Mouse (Mus musculus) kidney, embryonic 16.5 days (tissue): ENCODE measurements around the gene Sox15. TPM values are rescaled to one million over a fixed set of nuclear protein-coding genes. Genes with fewer than 3 reads are reported as not detected.
"Not testable (repeated sequence)": the region's sequence is repeated elsewhere in the genome, so short reads cannot be mapped to it uniquely, and the experiment has no call there.

Experiments
- ATAC-seq: fragments of 200-750 bp; cut with Nextera tagmentation; 2 replicates; pipeline ENCODE4 v1.8.0; 2017; ENCODE audit warnings: moderate TSS enrichment; ENCODE audit not compliant: low FRiP score, low TSS enrichment
- H3K27ac ChIP-seq: fragments of 300-500 bp; sonication (generic); 2 replicates; pipeline ENCODE4 v1.5.1; 2014; ENCODE audit warnings: low read length
- H3K27me3 ChIP-seq: fragments of 300-500 bp; sonication (generic); 2 replicates; pipeline ENCODE4 v1.6.1; 2014; ENCODE audit warnings: low read length, control low read depth, mixed read lengths; ENCODE audit not compliant: insufficient read depth
- H3K36me3 ChIP-seq: fragments of 300-500 bp; sonication (generic); 2 replicates; pipeline ENCODE4 v1.6.1; 2014; ENCODE audit warnings: low read length, control low read depth, mixed read lengths; ENCODE audit not compliant: insufficient read depth
- H3K4me1 ChIP-seq: fragments of 300-500 bp; sonication (generic); 2 replicates; pipeline ENCODE4 v1.6.1; 2014; ENCODE audit warnings: low read length, control low read depth, mixed read lengths; ENCODE audit not compliant: insufficient read depth
- H3K4me2 ChIP-seq: fragments of 300-500 bp; sonication (generic); replicated peaks from 2 replicates; pipeline ENCODE4 v1.6.1; 2014; ENCODE audit warnings: low read depth, low read length
- H3K4me3 ChIP-seq: fragments of 300-500 bp; sonication (generic); 2 replicates; pipeline ENCODE4 v1.5.1; 2014; ENCODE audit warnings: mild to moderate bottlenecking, low read length
- H3K9ac ChIP-seq: fragments of 300-500 bp; sonication (generic); replicated peaks from 2 replicates; pipeline ENCODE4 v1.6.1; 2014; ENCODE audit warnings: low read length
- H3K9me3 ChIP-seq: fragments of 300-500 bp; sonication (generic); 2 replicates; pipeline ENCODE4 v1.6.1; 2016; ENCODE audit warnings: low read length, control low read depth
- WGBS: fragments of 180-500 bp; shearing (Covaris S2); extraction: QIAGEN DNeasy Blood & Tissue Kit; methylation state at CpG from one replicate; pipeline ENCODE4 v1.1.7; 2014; 5-methylcytosine and 5-hydroxymethylcytosine counted together
- polyA plus RNA-seq: library from polyadenylated mRNA; unstranded; fragments of >200 nt; fragmentation: Nextera tagmentation; extraction: Ambion mirVana; gene quantifications from 2 replicates; pipeline ENCODE4 v1.2.1, GENCODE M21; 2015

Sox15 gene
- polyA plus RNA-seq = 0.19 TPM in 1 of 2 replicates, not detected in the other

DNA sequence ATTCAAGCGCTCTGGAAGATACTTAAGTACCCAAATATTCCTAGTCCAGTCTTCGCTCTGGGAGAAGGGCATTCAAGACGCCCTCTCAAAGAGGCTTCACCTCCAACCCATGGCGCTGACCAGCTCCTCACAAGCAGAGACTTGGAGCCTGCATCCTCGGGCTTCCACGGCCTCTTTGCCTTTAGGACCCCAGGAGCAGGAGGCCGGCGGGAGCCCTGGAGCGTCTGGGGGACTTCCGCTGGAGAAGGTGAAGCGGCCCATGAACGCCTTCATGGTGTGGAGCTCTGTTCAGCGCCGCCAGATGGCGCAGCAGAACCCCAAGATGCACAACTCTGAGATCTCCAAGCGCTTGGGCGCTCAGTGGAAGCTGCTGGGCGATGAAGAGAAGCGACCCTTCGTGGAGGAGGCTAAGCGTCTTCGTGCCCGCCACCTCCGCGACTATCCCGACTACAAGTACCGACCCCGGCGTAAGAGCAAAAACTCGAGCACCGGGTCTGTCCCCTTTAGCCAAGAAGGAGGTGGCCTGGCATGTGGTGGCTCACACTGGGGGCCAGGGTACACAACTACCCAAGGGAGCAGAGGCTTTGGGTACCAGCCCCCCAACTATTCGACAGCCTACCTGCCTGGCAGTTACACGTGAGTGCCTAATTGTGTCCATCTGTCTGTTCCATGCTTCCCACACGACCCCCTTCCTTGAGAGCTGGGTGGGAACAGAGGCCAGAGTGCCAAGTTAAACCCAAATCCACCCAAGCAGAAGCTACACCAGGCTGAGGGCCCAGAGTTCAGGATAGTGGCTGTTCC lies at the start of gene Sox15:
Gene Sox15 (plus strand): TSS at position 51 of the 801 bp plus-strand sequence.
- WGBS = 18% methylated on average over 34 of the region's 34 CpGs
- Histone ChIP-seq H3K4me1 (peaks cover 18% of the 10 kb centered on the region), H3K27ac (peak within 1 kb of the TSS; percentile 57; the same call in 1 of the 2 replicates), H3K4me3 (peak within 1 kb of the TSS; percentile 18; the same call in 1 of the 2 replicates), H3K27me3 (no peaks in the 10 kb centered on the region), H3K9me3 (no peaks in the 10 kb centered on the region), H3K9ac (peak within 1 kb of the TSS; percentile 50), H3K4me2 (peak within 1 kb of the TSS; percentile 32; the same call in 1 of the 2 replicates), H3K36me3 (peaks cover 62% of the 10 kb centered on the region)
- peak; percentile 87 for ATAC-seq

DNA sequence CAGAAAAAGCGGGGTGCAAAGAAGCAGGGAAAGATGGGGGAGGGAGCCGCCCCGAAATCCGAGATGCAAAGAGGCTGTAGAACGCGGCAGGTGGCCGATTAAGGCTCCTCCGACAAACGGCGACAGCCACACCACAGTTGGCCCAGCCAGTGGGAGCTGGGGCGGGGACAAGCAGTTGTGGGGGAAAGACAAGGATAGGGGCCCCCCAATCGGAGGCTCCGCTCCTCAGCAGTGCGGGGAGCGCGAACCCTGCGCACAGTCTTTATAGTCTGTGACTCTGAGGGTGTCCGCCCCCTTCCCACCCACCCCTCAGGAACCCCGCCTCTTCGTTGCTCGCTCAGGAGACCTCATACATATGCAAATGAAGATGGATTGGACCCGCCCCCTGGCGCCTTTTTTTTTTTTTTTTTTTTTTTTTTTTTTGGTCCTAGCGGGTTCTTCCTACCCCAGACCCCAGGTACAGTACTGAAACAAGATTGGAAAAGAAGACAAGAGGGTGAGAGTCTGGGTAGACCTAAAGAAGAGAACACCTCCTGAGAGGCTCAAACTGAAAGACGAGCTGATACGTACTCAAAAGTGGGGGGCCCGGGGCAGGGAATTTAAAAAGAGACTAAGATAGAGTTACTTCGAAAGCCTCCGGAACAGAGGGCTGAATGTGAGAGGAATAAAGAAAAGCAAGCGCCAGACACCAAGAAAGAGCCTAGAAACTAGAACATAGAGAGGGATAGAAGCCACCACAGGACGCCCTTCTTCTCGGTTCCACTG lies 49.2 kb upstream of the Sox15 start, which contains the start of gene Atp1b2:
Gene Atp1b2 (minus strand): TSS at position 217 of the 765 bp plus-strand sequence.
- ATAC-seq = peak; percentile 90
- H3K4me2 ChIP-seq = peak within 1 kb of the TSS; percentile 98
- no peaks in the 10 kb centered on the region for H3K9me3 ChIP-seq
- H3K27me3 ChIP-seq = peaks cover 9% of the 10 kb centered on the region
- H3K4me3 ChIP-seq = peak within 1 kb of the TSS; percentile 52
- no peaks in the 10 kb centered on the region for H3K36me3 ChIP-seq
- 1% methylated on average over 32 of the region's 32 CpGs for WGBS
- peaks cover 19% of the 10 kb centered on the region for H3K4me1 ChIP-seq
- H3K27ac ChIP-seq = peak within 1 kb of the TSS; percentile 30; the same call in 1 of the 2 replicates
- peak within 1 kb of the TSS; percentile 69 for H3K9ac ChIP-seq

DNA sequence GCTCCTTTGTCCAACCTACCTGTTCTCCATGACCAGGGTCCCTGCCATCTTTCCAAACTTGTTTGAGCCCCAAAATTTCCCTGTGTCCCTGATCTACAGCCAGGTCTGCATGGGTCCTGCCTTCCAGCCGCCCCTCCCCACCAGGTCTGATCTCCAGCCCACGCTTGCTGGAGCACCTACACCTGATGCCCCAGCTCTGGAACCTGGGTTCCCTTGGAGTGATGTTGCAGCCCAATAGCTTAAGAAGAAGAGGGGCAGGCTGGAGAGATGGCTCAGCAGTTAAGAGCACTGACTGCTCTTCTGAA lies 48.7 kb upstream of the Sox15 start:
- ATAC-seq = no peak
- Histone ChIP-seq H3K36me3 (no peaks in the 10 kb centered on the region), H3K4me3 (peak overlapping the region; percentile 52), H3K27ac (no peak overlapping the region), H3K27me3 (peaks cover 9% of the 10 kb centered on the region), H3K9me3 (no peaks in the 10 kb centered on the region), H3K9ac (no peak overlapping the region), H3K4me1 (peaks cover 14% of the 10 kb centered on the region; the same call in 1 of the 2 replicates), H3K4me2 (peak overlapping the region; percentile 98)
- WGBS = 67% methylated on average over 2 of the region's 2 CpGs

DNA sequence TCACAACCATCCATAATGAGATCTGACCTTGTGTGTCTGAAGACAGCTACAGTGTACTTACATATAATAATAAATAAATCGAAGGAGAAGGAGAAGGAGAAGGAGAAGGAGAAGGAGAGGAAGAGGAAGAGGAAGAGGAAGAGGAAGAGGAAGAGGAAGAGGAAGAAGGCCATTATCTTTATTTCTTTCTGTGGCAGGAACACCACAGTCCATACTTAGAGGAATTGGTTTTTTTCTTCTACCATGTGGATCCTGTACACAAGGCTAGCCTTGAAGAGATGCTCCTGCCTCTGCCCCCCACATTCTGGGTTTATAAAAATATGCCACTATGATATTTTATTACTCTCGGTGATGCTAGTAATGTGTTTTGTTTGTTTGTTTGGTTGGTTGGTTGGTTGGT lies 48.3 kb upstream of the Sox15 start:
- Histone ChIP-seq H3K4me1 (peaks cover 14% of the 10 kb centered on the region; the same call in 1 of the 2 replicates), H3K27me3 (peaks cover 9% of the 10 kb centered on the region), H3K27ac (no peak overlapping the region), H3K9me3 (no peaks in the 10 kb centered on the region), H3K9ac (no peak overlapping the region), H3K4me2 (no peak overlapping the region), H3K36me3 (no peaks in the 10 kb centered on the region), H3K4me3 (no peak overlapping the region)
- WGBS = 75% methylated on average over 2 of the region's 2 CpGs
- no peak for ATAC-seq

DNA sequence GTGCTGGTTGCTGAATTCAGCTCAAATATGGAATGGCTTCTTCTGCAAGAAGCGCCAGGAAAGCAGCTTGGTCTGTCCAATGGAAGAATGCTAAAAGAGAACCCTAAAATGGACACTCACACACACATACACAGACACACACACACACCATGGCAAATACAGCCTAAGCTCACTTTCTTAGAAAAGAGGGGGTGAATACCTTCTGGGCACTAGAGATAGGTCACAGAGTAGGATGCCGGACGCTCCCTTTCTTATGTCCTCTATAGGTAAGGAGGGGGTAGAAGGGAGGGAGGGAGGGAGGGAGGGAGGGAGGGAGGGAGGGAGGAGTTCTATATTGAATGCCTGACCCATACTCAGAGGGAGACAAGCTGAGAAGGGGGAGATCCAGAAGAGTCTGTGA lies 46.6 kb upstream of the Sox15 start:
- peaks cover 9% of the 10 kb centered on the region for H3K27me3 ChIP-seq
- H3K4me1 ChIP-seq = peaks cover 16% of the 10 kb centered on the region
- no peak overlapping the region for H3K27ac ChIP-seq
- ATAC-seq = no peak
- H3K9me3 ChIP-seq = no peaks in the 10 kb centered on the region
- 93% methylated on average over 3 of the region's 3 CpGs for WGBS
- no peak overlapping the region for H3K9ac ChIP-seq
- H3K4me3 ChIP-seq = no peak overlapping the region
- H3K4me2 ChIP-seq = no peak overlapping the region
- no peaks in the 10 kb centered on the region for H3K36me3 ChIP-seq

DNA sequence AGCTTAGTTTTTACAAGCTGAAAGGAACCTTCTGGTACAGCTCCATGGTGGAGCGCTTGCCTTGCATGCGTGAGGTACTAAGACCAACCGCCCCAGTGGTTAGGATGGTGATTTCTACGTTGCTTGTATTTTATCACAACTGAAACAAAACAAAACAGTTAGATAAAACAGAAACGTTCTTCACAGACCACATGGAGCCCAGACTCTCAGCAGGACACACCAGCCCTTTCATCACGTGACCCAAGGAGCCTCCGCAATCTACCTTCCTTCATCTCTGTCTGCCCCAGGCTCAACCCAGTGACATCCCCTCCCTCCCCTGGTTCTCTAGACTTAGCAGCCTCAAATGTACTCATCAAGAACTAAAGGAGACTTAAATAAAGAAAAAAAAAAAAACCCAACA lies 45.7 kb upstream of the Sox15 start:
- Histone ChIP-seq H3K9me3 (no peaks in the 10 kb centered on the region), H3K27me3 (peaks cover 3% of the 10 kb centered on the region)

DNA sequence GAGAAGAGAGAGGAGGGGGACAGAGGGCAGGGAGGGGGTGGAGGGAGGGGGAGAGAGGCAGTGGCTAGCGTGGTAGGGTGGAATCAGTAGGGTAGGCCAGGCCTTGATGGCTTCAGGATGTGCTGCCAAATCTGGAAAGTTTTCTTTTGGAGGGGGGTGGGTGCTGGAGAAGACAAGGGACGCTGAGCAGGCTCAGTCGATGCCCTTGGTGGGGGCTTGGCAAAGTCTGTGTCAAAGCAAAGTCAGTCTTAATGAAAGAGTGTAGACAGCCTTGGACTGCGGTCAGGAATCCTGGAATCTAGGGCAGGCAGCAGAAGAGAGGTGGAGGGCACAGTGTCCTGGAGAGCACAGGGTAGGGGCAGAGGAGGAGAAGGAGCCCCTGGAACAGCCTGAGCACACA lies 44.2 kb upstream of the Sox15 start:
- H3K27ac ChIP-seq = no peak overlapping the region
- H3K9me3 ChIP-seq = no peaks in the 10 kb centered on the region
- H3K4me3 ChIP-seq = no peak overlapping the region
- peaks cover 9% of the 10 kb centered on the region; the same call in 1 of the 2 replicates for H3K4me1 ChIP-seq
- H3K9ac ChIP-seq = no peak overlapping the region
- no peak overlapping the region for H3K4me2 ChIP-seq
- WGBS = 53% methylated on average over 4 of the region's 4 CpGs
- H3K36me3 ChIP-seq = no peaks in the 10 kb centered on the region
- no peak for ATAC-seq
- no peaks in the 10 kb centered on the region for H3K27me3 ChIP-seq

More for the DNA sequence above, 45.7 kb upstream of the Sox15 start:
- H3K4me3 ChIP-seq = no peak overlapping the region
- H3K36me3 ChIP-seq = no peaks in the 10 kb centered on the region
- H3K9ac ChIP-seq = no peak overlapping the region
- peaks cover 17% of the 10 kb centered on the region for H3K4me1 ChIP-seq
- H3K4me2 ChIP-seq = no peak overlapping the region
- WGBS = 70% methylated on average over 7 of the region's 7 CpGs
- no peak for ATAC-seq
- H3K27ac ChIP-seq = no peak overlapping the region

DNA sequence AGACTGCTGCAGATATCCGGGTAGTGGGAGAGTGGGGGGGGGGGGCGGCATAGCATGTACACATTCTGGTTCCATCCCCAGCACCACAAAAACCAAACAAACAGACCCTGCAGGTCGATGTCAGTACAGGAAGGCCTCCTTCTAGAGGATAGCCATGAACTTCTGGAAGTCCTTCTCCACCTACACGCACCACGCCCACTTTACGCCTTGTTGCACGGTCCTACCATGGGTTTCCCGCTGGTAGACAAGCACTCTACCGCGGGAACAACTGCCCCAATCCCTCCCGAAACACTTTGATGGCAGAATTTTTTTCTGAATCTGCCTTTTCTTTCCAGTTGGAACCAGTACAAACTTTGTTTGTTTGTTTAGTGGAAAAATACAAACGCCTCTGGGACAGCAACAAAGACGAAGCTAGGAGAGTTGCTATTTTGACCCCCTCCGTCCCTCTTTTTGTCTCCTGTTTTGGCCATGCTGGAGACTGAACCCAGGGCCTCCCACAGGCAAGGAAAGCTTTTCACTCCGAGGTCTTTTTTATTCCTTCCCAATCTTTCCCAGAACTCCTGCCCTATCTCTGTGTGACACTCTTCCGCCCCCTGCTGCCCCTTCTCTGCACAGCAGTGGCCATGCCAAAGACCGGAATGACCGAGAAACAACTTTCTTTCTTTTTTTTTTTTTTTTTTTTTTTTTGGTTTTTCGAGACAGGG lies 41.4 kb upstream of the Sox15 start:
- no peak for ATAC-seq
- Histone ChIP-seq H3K4me2 (peak overlapping the region; percentile 43; the same call in 1 of the 2 replicates), H3K27ac (no peak overlapping the region), H3K4me3 (peak overlapping the region; percentile 8; the same call in 1 of the 2 replicates), H3K27me3 (no peaks in the 10 kb centered on the region), H3K36me3 (no peaks in the 10 kb centered on the region), H3K4me1 (peaks cover 4% of the 10 kb centered on the region; the same call in 1 of the 2 replicates), H3K9ac (peak overlapping the region; percentile 53), H3K9me3 (no peaks in the 10 kb centered on the region)
- 12% methylated on average over 18 of the region's 19 CpGs for WGBS

DNA sequence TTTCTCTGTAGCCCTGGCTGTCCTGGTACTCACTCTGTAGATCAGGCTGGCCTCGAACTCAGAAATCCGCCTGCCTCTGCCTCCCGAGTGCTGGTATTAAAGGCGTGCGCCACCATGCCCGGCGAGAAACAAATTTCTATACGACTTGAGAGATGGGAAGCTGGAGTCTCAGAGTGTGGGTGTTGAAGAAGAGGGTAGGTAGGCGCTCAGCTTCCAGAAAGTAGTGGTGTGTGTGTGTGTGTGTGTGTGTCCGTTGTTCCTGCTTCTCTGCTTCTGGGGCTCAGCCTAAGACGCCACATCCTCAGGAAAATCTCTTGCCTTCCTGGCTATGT lies 40.9 kb upstream of the Sox15 start:
- not testable (repeated sequence) for H3K4me1 ChIP-seq, H3K27ac ChIP-seq, H3K9me3 ChIP-seq, H3K36me3 ChIP-seq, H3K27me3 ChIP-seq, ATAC-seq, H3K9ac ChIP-seq, H3K4me3 ChIP-seq
- WGBS = 53% methylated on average over 11 of the region's 11 CpGs
- H3K4me2 ChIP-seq = peak overlapping the region; percentile 43; the same call in 1 of the 2 replicates
